Mouse (Mus musculus): ENCODE data around the gene Def6.

GRCm38 (mm10) chr17:28271537-28272266, 64.1 kb downstream of the Def6 start:
- no peak for TF ChIP-seq CTCF (IDR thresholded peaks at IDR 0.05; ENCODE audit: extremely low read depth, insufficient read depth, insufficient read length, insufficient replicate concordance)
- TF ChIP-seq POLR2A (IDR thresholded peaks at IDR 0.05; ENCODE audit: low read depth, low read length), result no peak
